7 mouse cellular contexts compared by ENCODE assay signal in genomic region chr19:44684061-44684514, GRCm38 (mm10).
DNase-seq lines count a peak whose midpoint lies in the region; ATAC-seq lines count a peak whose summit lies in the region.

No protein-coding gene starts in this region.

- H3K4me3 ChIP-seq in midbrain, embryonic 16.5 days (ENCODE audit: low read depth, low read length), result peak overlapping the region; percentile 26

- DNase-seq in right cerebral cortex, adult 18-20 months, result peak; percentile 6
- DNase-seq in right cerebral cortex, postnatal 36 days (ENCODE audit: low spot score in 2 of 2), result no peak
- DNase-seq in embryo, embryonic 10 days (ENCODE audit: low spot score), result peak; percentile 64
- peak; percentile 31 to 34 for DNase-seq in heart, postnatal 14 days
- DNase-seq in kidney, postnatal 4 days, result peak; percentile 63 to 77
- peak; percentile 22 to 33 for DNase-seq in thymus, postnatal 36 days

- H3K9me3 ChIP-seq in midbrain, embryonic 16.5 days (replicated peaks; ENCODE audit: control insufficient read depth, low read length, poor library complexity, severe bottlenecking), result no peaks in the 10 kb centered on the region

- peak overlapping the region; percentile 51 for H3K4me2 ChIP-seq in midbrain, embryonic 16.5 days (ENCODE audit: low read length)

- H3K36me3 ChIP-seq in midbrain, embryonic 16.5 days (ENCODE audit: control insufficient read depth, insufficient read depth, low read length), result no peaks in the 10 kb centered on the region

- ATAC-seq in midbrain, embryonic 16.5 days, result no peak

- WGBS in midbrain, embryonic 16.5 days, result 2% methylated on average over 41 of the region's 48 CpGs

- intact Hi-C loops in heart, postnatal 14 days (cut with DNase I), result no loop called here

- no peak overlapping the region for H3K27ac ChIP-seq in midbrain, embryonic 16.5 days (ENCODE audit: low read length)

- peaks cover 6% of the 10 kb centered on the region for H3K4me1 ChIP-seq in midbrain, embryonic 16.5 days (ENCODE audit: control insufficient read depth, insufficient read depth, low read length)

- H3K27me3 ChIP-seq in midbrain, embryonic 16.5 days (ENCODE audit: control insufficient read depth, insufficient read depth, low read depth, low read length), result peaks cover 86% of the 10 kb centered on the region

- H3K9ac ChIP-seq in midbrain, embryonic 16.5 days (ENCODE audit: low read depth, low read length), result no peak overlapping the region

Comparison
In these comparisons a context has a peak if more than half of its experiments do, and no peak if none do; other contexts are left out.
1. DNase-seq: peak in right cerebral cortex, adult 18-20 months (single experiment), embryo, embryonic 10 days (single experiment), heart, postnatal 14 days (2 of 2), kidney, postnatal 4 days (2 of 2) and thymus, postnatal 36 days (2 of 2); none in right cerebral cortex, postnatal 36 days (0 of 2).